Mouse (Mus musculus): Measurements from ENCODE around the gene Os9.
"Not testable (repeated sequence)": the region's sequence is repeated elsewhere in the genome, so short reads cannot be mapped to it uniquely, and the experiment has no call there.

Os9 gene

DNA sequence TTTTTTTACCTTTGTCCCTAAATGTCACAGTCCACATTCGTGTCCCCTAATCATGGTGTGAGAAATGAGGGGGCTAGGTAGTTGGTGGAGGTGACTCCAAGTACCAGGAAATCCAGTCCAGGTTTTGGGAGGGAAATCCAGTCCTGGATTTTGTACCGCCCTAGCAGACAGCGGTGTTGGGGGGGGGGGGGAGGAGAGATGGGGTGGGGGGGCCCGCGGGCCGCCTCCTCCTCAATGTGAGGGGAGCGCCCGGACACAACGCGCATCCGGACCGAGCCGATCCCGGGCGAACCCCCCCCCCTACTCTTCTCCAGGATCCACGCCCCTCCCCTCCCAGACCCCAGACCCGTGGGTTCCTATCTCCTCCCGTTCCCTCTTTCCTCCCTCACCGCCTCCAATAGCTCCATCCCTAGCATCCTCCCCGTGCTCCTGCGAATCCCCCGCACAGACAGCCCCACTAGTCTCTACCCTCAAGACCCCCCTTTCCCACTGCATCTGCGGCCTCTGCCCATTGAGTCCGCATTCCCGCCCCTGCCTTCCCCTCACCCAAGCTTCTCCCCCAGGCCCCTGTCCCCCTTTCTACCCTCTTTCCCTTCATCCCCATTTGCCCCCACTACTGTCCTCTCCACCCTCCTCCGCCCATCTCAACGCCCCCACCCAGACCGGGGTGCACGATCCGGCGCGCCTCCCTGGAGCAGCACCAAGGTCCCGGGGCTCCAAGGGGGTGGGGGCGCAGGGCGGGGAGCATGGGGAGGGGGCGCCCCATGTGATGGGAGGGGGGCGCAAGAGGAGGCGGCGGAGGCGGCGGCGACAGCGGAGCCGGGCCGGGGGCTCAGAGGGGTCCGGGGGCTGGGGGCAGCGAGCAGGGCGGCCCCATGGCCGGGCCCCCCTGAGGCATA lies 42.0 kb downstream of the Os9 start:
- DNase-seq: peak; percentile 83

DNA sequence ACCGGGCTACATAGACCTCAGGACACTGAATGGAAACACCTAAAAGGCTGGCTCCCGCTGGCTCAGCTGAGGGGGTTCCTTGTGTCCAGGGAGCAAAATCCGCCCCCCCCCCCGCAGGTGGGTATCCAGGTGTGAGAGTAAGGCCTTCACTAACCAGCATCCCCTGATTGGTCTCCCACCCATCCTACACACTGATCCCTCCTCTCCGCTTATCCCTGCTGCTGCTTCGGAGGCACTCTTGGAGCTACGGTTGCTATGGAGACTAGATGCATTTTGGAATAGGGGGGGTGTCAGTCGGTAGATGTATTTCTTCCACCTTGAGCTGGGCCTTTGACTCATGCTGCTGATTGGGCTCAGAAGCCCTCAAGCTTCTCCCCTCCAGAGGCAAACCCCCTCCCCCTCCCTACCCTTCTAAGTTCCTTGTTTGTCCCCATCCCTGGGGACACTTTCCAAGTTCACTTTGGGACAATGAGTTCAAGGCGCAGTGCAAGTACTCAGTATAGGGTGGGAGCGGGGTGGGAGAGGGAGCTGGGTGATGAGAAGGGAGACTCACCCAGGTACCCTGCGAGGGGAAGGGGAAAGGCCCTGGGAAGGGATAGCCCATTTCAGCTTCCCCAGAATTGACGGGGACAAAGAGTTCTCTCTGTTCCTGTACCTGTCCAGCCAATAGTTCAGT lies 42.8 kb downstream of the Os9 start:
- no peak for DNase-seq

DNA sequence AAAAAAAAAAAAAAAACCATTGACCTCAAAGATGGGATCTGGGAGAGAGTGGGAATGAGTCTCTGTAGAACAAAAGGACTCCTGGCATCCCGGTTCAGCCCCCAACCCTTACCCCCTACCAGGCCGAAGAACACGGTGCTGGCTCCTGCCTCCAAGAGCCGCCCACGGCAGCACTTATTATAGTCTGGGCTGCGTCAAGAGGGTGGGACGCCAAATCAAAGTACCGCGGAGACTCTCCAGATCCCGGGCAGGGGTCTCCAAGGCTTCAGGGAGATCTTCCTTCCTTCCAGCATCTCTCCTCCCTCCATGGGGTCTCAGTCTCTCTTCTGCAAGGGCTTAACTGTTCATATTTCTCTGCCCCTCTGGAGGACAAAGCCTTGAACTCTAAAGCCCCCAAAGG lies 43.4 kb downstream of the Os9 start:
- DNase-seq: no peak

DNA sequence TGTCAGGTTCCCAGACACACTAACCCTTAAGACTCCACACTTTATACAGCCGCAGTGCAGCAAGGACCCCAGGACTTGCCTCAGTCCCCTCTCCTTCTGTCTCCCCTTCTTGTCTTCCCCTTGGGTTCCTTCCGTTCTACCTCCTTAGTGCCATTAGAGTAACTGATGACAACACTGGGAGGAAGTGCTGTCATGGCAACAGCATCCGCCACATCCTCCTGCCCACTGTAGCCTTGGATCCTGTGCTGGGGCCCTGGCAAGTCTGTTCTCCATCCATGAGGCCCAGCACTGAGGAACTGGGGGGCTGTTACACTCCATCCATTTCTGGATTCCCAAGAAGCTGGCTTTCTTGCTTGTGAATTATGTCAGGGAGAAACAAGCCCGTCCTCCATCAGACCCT lies 44.8 kb downstream of the Os9 start:
- no peak for DNase-seq

DNA sequence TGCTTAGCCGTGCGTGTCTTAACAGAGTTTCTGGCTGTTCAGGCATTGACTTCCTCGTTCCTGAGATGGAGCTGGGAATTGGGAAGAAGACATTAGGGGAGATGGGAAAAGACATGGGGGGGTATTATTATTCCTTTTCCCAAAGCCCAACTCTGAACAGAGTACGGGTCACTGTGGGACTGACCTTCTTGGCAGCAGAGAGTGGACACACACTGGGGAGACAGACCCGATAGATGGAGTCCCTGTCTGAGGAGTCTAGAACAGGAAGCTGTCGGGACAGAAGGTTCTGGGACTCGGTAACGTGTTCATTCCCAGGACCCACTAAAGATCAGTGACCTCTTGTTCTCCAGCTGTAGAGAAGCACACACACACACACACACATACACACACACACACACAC lies 45.3 kb downstream of the Os9 start:
- DNase-seq: no peak

DNA sequence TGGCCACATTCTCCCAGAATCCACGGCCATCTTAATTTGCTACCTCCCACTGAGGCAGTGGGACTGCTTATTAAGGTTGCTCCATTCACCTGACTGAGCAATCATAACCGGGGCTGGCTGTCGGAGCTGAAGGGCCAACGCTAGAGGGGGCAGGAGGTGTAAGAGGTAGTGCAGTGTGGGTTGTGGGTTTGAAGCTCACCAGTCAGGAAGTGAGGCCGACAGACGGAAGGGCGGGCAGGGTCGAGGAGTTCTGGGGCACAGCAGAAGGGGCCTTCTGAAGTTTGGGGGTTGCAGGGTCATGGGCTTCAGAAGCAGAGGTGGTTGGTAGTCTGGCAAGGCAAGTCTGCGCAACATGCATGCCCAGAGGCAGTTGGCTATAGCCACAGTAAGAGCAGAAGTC lies 45.9 kb downstream of the Os9 start, which contains the start of gene Agap2:
Gene Agap2 (plus strand): TSS at position 205 of the 400 bp plus-strand sequence.
- no peak for DNase-seq

DNA sequence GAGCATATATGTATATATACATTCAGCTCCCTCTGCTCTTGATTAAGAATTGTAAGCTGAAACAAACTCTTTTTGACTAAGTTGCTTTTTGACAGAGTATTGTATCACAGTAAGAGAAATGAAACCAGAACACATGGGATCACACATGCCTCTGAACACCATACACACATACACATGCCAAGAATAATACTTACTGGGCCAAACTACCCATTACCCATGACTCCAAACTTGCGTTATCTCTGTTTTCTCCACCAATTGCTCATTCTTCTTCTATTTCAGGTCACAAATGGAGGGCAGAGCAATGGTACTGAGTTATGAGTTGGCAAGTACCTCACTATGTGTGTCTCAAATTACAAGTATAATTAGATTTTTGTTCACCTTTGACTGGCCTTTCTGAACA lies 47.0 kb downstream of the Os9 start:
- no peak for DNase-seq

DNA sequence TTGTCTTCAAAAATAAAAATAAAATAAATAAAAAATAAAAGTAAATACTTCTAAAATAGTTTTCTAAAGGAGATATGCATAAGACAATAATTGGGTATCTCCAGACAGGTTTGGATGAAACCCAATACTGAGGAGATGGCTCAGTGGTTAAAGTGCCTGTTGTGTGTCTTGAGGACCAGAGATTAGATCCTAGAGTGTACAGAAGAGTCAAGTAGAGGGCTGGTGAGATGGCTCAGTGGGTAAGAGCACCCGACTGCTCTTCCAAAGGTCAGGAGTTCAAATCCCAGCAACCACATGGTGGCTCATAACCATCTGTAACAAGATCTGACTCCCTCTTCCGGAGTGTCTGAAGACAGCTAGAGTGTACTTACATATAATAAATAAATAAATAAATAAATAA lies 48.0 kb downstream of the Os9 start:
- DNase-seq: not testable (repeated sequence)

DNA sequence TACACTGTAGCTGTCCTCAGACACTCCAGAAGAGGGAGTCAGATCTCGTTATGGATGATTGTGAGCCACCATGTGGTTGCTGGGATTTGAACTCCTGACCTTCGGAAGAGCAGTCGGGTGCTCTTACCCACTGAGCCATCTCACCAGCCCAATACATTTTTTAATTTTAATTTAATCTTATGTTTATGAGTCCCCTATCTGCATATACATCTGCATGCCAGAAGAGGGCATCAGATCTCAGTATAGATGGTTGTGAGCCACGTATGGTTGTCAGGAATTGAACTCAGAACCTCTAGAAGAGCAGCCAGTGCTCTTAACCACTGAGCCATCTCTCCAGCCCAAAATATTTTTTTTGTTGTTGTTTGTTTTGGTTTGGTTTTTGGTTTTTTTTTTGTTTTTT lies 48.7 kb downstream of the Os9 start:
- not testable (repeated sequence) for DNase-seq

DNA sequence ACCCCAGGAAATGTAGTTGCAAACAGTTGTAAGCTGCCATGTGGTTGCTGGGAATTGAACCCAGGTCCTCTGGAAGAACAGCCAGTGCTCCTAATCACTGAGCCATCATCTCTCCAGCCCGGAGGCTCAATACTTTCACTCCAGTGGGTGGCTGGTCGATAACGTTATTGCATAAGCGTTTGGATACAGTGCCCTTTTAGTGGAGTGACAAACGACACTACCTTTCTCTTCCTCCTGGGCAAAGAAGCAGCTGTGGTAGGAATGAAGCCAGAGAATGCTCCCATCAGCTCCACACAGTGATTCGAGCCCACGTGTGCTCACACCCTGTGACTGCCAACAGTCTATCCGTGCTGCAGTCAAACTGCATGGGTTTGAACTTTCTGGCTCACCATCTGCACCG lies 49.7 kb downstream of the Os9 start:
- DNase-seq: no peak

DNA sequence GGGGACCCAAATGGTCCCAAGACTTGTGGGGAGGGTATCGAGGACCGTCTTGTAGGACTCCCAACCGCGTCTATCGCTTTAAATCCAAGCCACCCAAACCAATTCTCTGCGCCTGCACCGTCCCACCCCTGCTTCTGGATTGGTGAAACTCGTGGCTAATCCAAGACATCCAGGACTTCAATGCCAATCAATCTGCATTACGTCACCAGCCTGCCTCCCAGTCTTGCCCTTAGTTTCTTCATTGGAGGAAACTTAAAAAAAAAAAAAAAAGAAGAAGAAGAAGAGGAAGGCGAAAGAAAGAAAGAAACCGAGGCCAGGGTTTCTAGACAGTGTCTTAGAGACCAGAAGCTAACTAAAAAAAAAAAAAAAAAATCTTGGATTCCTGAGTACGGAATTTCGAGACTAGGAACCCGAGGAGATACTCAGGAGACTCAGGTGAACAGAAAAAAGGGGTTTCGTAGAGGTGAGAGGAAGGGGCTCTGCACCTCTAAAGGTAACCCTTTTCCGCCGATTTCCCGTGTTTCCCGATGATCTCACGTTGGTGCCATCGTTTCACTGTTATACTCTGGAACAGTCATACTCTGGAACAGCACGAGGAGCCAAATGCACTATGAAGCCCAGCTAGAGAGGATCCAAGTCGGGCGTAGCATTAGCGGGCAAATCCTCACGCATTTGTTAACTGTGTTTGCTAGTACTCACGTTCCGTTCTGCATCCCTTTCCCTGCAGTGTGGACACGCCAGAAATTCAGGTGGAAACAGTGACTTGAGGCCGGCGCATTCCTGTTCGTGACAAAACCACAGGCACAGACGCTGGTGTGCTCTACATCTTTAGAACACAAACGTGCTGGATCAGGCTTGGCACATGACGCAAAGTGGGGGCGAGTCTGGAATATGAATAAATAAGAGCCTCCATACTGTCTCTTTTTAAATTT lies 50.5 kb downstream of the Os9 start, which contains the start of gene Tspan31:
Gene Tspan31 (minus strand): TSS at position 75 of the 932 bp plus-strand sequence.
- peak; percentile 97 for DNase-seq

DNA sequence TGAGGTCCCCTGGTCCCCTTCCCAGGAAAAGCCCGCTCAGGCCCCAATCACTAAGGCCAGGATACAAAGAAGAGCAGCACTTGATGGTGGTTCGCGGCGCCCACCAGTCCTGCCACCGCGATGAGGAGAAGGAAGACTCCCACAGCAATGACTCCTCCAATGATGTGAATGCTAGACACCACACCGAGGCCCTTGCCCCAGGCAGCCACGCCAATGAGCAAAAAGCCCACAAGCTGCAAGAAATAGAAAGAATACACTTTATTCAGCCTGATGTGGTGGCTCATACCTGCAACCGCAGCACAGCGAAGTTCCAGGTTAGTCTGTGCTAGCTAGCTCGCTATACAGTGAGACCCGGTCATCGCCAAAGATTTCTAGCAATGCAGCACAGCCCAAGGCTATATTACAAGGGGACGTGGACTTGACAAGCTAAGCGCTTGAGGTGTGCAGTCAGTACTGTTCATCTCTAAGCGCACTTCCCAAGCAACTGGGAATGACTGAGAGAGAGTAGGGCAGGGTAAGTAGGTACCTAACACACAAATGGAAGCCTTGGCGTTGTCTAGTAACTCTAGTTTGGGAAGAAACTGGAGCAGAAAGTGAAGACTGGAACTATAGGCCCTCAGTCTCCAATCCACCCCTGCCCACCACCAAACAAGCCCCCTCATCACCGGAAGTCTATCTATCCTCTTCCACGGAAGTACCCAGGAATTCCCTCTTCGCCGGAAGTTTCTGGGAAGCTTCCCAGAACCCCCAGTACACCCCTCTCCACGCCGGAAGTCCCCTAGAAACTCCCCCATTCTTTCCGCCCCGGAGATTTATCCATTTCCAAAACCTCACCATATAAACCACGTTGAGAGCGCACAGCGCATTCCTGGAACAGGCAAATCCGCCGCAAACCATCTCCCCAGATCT lies 51.4 kb downstream of the Os9 start:
- DNase-seq: peak; percentile 30

DNA sequence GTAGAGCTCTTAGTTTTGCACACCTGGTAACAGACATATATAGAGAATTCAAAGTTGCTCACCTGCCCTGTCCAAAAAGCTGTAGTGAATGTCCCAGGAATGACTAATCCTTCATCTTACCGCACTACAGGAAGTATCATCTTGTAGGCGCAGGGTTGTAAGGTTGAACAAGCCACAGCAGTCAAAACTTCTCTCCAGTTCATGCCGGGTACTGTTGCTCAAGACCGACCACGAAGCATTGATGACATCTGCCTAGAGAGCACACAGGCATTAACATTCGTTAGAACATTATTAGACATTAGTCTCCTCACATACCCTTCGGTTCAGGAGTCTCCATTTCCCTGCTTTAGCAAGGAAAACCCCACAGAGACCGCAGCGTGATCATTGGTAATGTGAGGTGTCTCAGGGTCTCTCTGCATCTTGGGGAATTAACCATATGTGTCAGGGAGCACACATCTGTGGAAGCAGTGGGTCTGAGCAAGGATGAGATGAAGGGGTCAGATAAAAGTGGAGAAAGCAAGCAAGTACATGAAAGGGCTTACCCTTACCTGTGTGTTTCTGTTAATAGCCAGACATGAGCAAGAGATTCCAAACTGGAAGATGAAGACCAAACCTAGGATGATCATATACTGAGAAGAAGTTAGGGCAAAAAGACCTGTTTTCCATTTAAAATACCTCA lies 52.4 kb downstream of the Os9 start:
- peak; percentile 25 for DNase-seq

DNA sequence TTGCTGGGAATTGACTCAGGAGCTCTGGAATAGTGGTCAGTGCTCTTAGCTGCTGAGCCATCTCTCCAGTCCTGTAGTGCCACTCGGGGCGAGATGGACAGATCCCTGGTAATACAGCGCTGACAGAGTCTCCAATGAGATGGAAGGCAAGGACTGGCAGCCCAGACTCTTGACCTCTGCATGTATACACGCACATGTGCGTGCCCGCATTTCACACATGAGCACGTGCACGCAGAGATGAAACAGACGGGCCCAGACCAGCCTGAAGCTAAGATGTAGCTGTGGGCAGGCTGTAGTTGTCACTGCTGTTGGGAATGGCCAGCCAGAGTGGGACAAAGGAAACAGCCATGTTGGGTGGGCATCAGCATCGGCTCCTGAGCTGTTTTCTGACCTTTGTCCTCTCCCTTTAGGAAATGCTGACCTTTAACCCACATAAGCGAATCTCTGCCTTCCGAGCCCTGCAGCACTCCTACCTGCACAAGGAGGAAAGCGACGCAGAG lies 54.4 kb downstream of the Os9 start:
- DNase-seq: no peak

DNA sequence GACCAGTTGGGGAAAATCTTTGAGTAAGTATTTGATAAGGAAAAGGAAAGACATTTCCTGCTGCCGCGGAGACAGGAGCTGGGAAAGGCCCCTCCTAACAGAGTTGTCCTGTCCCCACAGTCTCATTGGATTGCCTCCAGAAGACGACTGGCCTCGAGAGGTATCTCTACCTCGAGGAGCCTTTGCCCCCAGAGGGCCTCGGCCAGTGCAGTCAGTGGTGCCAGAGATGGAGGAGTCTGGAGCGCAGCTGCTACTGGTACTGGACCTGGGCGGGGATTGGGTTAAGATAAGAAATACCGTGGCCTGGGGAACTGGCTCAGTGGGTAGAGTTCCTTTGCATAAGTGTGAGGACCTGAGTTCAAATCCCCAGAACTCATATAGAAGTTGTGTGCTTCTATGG lies 55.0 kb downstream of the Os9 start:
- peak; percentile 48 for DNase-seq

DNA sequence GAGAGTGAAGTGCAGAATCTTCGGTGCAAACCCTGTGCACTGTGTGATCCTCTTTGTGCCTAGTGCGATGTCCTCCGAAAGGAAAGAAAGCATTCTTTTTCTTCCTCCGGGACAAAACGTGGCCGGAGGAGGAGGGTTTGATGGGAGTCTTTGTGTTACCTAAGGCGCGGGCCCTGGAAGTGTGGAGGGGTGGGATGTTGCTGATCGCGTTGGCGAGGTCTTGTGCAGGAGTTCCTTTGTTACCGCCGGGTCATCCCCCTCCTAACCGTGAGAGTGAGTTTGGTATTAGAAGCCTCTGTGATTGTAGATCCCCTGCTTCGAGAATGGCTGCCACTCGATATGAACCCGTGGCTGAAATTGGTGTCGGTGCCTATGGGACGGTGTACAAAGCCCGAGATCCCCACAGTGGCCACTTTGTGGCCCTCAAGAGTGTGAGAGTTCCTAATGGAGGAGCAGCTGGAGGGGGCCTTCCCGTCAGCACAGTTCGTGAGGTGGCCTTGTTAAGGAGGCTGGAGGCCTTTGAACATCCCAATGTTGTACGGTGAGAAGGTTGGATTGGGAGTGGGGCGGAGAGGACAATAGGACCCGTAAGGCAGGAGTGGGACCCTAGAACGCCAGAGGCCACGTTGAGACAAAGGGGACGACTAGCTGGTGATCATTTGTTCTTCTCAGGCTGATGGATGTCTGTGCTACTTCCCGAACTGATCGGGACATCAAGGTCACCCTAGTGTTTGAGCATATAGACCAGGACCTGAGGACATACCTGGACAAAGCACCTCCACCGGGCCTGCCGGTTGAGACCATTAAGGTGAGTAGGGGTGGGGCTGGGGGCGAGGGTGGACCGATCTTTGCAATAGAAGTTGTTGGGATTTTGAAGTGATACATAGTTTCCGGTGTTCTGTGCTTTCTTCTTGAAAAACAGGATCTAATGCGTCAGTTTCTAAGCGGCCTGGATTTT lies 56.7 kb downstream of the Os9 start:
- peak; percentile 62 for DNase-seq

DNA sequence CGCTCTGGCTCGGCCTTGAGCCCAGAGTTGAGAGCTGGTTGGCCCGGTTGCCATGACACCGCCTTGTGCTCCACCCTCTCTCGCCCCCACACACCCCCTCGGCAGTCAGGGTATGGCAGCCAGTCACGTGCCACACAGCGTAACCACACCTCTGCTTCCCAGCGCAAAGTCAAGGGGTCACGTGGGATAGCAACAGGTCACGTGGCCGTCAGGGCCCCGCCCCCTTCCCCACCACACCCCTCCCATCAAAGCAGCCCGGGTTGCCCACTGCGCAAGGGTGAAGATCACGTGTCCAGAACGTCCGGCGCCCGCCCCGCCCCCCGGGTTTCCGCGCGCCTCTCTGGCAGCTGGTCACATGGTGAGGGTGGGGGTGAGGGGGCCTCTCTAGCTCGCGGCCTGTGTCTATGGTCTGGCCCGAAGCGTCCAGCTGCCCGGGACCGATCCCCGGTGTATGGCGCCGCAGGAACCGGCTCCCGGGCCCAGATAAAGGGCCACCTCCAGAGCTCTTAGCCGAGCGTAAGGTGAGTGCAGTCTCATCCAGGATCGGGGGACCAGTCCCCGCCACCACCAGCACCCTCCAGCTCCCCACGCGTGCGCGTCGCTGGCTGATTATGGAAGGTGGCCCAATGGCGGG lies 57.6 kb downstream of the Os9 start, which contains the start of gene Cdk4:
Gene Cdk4 (plus strand): TSS at position 296 of the 634 bp plus-strand sequence.
- DNase-seq: peak; percentile 98

DNA sequence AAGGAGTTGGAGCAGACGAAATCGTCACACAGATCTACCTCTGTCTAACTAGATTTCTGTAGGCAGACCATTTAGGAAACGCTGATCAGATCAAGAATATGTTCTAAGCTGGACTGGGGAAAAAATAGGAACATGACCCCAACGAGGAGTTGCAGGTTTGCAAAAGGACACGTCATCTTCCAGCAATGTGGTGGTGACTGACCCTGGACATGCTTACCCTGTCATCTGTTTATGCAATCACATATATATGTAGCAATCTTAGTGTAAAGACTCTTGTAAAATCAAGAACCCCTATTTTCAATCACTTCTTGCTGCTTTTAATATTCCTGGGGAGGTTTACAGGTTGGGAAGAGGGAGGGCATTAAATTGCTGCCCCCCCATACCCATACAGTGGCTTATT lies 58.4 kb downstream of the Os9 start:
- DNase-seq: no peak

DNA sequence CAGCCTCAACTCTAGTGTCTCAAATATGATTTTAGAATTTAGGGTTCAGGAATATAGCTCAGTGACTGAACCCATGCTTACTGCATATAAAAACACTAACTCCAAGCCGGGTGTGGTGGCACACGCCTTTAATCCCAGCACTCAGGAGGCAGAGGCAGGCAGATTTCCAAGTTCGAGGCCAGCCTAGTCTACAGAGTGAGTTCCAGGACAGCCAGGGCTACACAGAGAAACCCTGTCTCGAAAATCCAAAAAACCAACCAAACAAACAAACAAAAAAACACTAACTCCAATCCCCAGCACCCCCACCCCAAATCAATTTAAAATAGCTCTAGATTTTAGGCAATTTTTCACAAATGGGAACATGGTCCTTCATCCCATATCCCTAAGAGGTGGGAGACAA lies 58.8 kb downstream of the Os9 start:
- DNase-seq: peak; percentile 71

All from cerebellum, adult 9-10 months (tissue).